Mouse (Mus musculus): ENCODE measurements at regions not wholly inside any gene's neighbourhood (a gene's known extent, or its start where the extent isn't known, plus 50 kb on each side); places are given as distances from the start of the nearest gene placed in this dataset.

GRCm38 (mm10) chr15:5660819-5661218, 416.8 kb upstream of the Ptger4 start:
- H3K36me3 ChIP-seq (ENCODE audit: control insufficient read depth, insufficient read depth, low read length) = no peaks in the 10 kb centered on the region
- no peaks in the 10 kb centered on the region for H3K79me2 ChIP-seq (ENCODE audit: control insufficient read depth, insufficient read depth, low read length)
- WGBS = 79% methylated on average over 3 of the region's 3 CpGs
- H3K27ac ChIP-seq (replicated peaks; ENCODE audit: insufficient read depth, low read depth, low read length) = no peak overlapping the region
- H3K27me3 ChIP-seq (ENCODE audit: control insufficient read depth, insufficient read depth, low read length) = no peaks in the 10 kb centered on the region
- no peak for DNase-seq (ENCODE audit: extremely low read depth, low read depth, low spot score)
- H3K4me3 ChIP-seq (ENCODE audit: insufficient read depth, low read depth, low read length) = no peak overlapping the region
- TF ChIP-seq CTCF (IDR thresholded peaks at IDR 0.05; ENCODE audit: low read depth, low read length) (no peak), POLR2A (IDR thresholded peaks at IDR 0.05; ENCODE audit: extremely low read depth, insufficient read depth, low read length) (no peak)
- H3K4me1 ChIP-seq (ENCODE audit: control insufficient read depth, insufficient read depth, low read length) = no peaks in the 10 kb centered on the region
- no peak overlapping the region for H3K9ac ChIP-seq (ENCODE audit: low read depth, low read length)

- Histone ChIP-seq H3K4me1 (ENCODE audit: control insufficient read depth, insufficient read depth, low read length) (no peaks in the 10 kb centered on the region), H3K27ac (replicated peaks; ENCODE audit: insufficient read depth, low read depth, low read length) (no peak overlapping the region), H3K9ac (ENCODE audit: low read depth, low read length) (no peak overlapping the region), H3K36me3 (ENCODE audit: control insufficient read depth, insufficient read depth, low read length) (no peaks in the 10 kb centered on the region), H3K79me2 (ENCODE audit: control insufficient read depth, insufficient read depth, low read length) (no peaks in the 10 kb centered on the region), H3K4me3 (ENCODE audit: insufficient read depth, low read depth, low read length) (no peak overlapping the region), H3K27me3 (ENCODE audit: control insufficient read depth, insufficient read depth, low read length) (no peaks in the 10 kb centered on the region)
- no peak for TF ChIP-seq CTCF (IDR thresholded peaks at IDR 0.05; ENCODE audit: low read depth, low read length)
- TF ChIP-seq POLR2A (IDR thresholded peaks at IDR 0.05; ENCODE audit: extremely low read depth, insufficient read depth, low read length) = no peak
- no peak for DNase-seq (ENCODE audit: extremely low read depth, low read depth, low spot score)
Measured at GRCm38 (mm10) chr15:5671781-5672180, 427.8 kb upstream of the Ptger4 start.

- 72% methylated on average over 3 of the region's 3 CpGs for WGBS
- H3K4me3 ChIP-seq (ENCODE audit: insufficient read depth, low read depth, low read length) = no peak overlapping the region
- H3K27ac ChIP-seq (replicated peaks; ENCODE audit: insufficient read depth, low read depth, low read length) = no peak overlapping the region
- no peaks in the 10 kb centered on the region for H3K4me1 ChIP-seq (ENCODE audit: control insufficient read depth, insufficient read depth, low read length)
- TF ChIP-seq POLR2A (IDR thresholded peaks at IDR 0.05; ENCODE audit: extremely low read depth, insufficient read depth, low read length) = no peak
- TF ChIP-seq CTCF (IDR thresholded peaks at IDR 0.05; ENCODE audit: low read depth, low read length) = no peak
- DNase-seq (ENCODE audit: extremely low read depth, low read depth, low spot score) = no peak
- no peaks in the 10 kb centered on the region for H3K36me3 ChIP-seq (ENCODE audit: control insufficient read depth, insufficient read depth, low read length)
- H3K27me3 ChIP-seq (ENCODE audit: control insufficient read depth, insufficient read depth, low read length) = no peaks in the 10 kb centered on the region
- H3K79me2 ChIP-seq (ENCODE audit: control insufficient read depth, insufficient read depth, low read length) = no peaks in the 10 kb centered on the region
- no peak overlapping the region for H3K9ac ChIP-seq (ENCODE audit: low read depth, low read length)
Measured at GRCm38 (mm10) chr15:5676704-5677103, 432.7 kb upstream of the Ptger4 start.

- no peak for DNase-seq (ENCODE audit: extremely low read depth, low read depth, low spot score)
- Histone ChIP-seq H3K27ac (replicated peaks; ENCODE audit: insufficient read depth, low read depth, low read length) (no peak overlapping the region), H3K4me1 (ENCODE audit: control insufficient read depth, insufficient read depth, low read length) (no peaks in the 10 kb centered on the region), H3K4me3 (ENCODE audit: insufficient read depth, low read depth, low read length) (no peak overlapping the region), H3K36me3 (ENCODE audit: control insufficient read depth, insufficient read depth, low read length) (no peaks in the 10 kb centered on the region), H3K79me2 (ENCODE audit: control insufficient read depth, insufficient read depth, low read length) (no peaks in the 10 kb centered on the region), H3K27me3 (ENCODE audit: control insufficient read depth, insufficient read depth, low read length) (no peaks in the 10 kb centered on the region), H3K9ac (ENCODE audit: low read depth, low read length) (no peak overlapping the region)
- no peak for TF ChIP-seq CTCF (IDR thresholded peaks at IDR 0.05; ENCODE audit: low read depth, low read length)
- no peak for TF ChIP-seq POLR2A (IDR thresholded peaks at IDR 0.05; ENCODE audit: extremely low read depth, insufficient read depth, low read length)
- 89% methylated on average over 1 of the region's 1 CpGs for WGBS
Measured at GRCm38 (mm10) chr15:5693810-5694209, 449.8 kb upstream of the Ptger4 start.

- WGBS = 74% methylated on average over 3 of the region's 3 CpGs
- no peak for DNase-seq (ENCODE audit: extremely low read depth, low read depth, low spot score)
- Histone ChIP-seq H3K27ac (replicated peaks; ENCODE audit: insufficient read depth, low read depth, low read length) (no peak overlapping the region), H3K36me3 (ENCODE audit: control insufficient read depth, insufficient read depth, low read length) (no peaks in the 10 kb centered on the region), H3K4me1 (ENCODE audit: control insufficient read depth, insufficient read depth, low read length) (no peaks in the 10 kb centered on the region), H3K9ac (ENCODE audit: low read depth, low read length) (no peak overlapping the region), H3K4me3 (ENCODE audit: insufficient read depth, low read depth, low read length) (no peak overlapping the region), H3K79me2 (ENCODE audit: control insufficient read depth, insufficient read depth, low read length) (no peaks in the 10 kb centered on the region), H3K27me3 (ENCODE audit: control insufficient read depth, insufficient read depth, low read length) (no peaks in the 10 kb centered on the region)
- TF ChIP-seq POLR2A (IDR thresholded peaks at IDR 0.05; ENCODE audit: extremely low read depth, insufficient read depth, low read length) = no peak
- TF ChIP-seq CTCF (IDR thresholded peaks at IDR 0.05; ENCODE audit: low read depth, low read length) = no peak
Measured at GRCm38 (mm10) chr15:5695015-5695414, 451.0 kb upstream of the Ptger4 start.

- WGBS = 76% methylated on average over 5 of the region's 5 CpGs
- Histone ChIP-seq H3K27ac (replicated peaks; ENCODE audit: insufficient read depth, low read depth, low read length) (no peak overlapping the region), H3K4me1 (ENCODE audit: control insufficient read depth, insufficient read depth, low read length) (no peaks in the 10 kb centered on the region), H3K4me3 (ENCODE audit: insufficient read depth, low read depth, low read length) (no peak overlapping the region), H3K36me3 (ENCODE audit: control insufficient read depth, insufficient read depth, low read length) (no peaks in the 10 kb centered on the region), H3K9ac (ENCODE audit: low read depth, low read length) (no peak overlapping the region), H3K79me2 (ENCODE audit: control insufficient read depth, insufficient read depth, low read length) (no peaks in the 10 kb centered on the region), H3K27me3 (ENCODE audit: control insufficient read depth, insufficient read depth, low read length) (no peaks in the 10 kb centered on the region)
- DNase-seq (ENCODE audit: extremely low read depth, low read depth, low spot score) = peak; percentile 9
- TF ChIP-seq CTCF (IDR thresholded peaks at IDR 0.05; ENCODE audit: low read depth, low read length) (no peak), POLR2A (IDR thresholded peaks at IDR 0.05; ENCODE audit: extremely low read depth, insufficient read depth, low read length) (no peak)
Measured at GRCm38 (mm10) chr15:5708454-5708853, 464.5 kb upstream of the Ptger4 start.
